Mouse (Mus musculus) liver, embryonic 15.5 days (tissue): Measurements from ENCODE around the gene Uhrf1. TPM values are rescaled to one million over a fixed set of nuclear protein-coding genes. Genes with fewer than 3 reads are reported as not detected.
A peak's percentile ranks its signal among the peaks of the same experiment; 100 is the strongest.

Experiments
- ATAC-seq: fragments of 200-750 bp; cut with Nextera tagmentation; 2 replicates; pipeline ENCODE4 v1.8.0; 2017; ENCODE audit warnings: moderate number of reproducible peaks, mild to moderate bottlenecking, moderate library complexity; ENCODE audit not compliant: insufficient read depth
- H3K27ac ChIP-seq: fragments of 300-500 bp; sonication (generic); replicated peaks from 2 replicates; pipeline ENCODE4 v1.5.1; 2015; ENCODE audit warnings: mild to moderate bottlenecking, inconsistent platforms
- H3K27me3 ChIP-seq: fragments of 300-500 bp; sonication (generic); 2 replicates; pipeline ENCODE4 v1.6.1; 2015; ENCODE audit warnings: mild to moderate bottlenecking, inconsistent platforms
- H3K36me3 ChIP-seq: fragments of 300-500 bp; sonication (generic); replicated peaks from 2 replicates; pipeline ENCODE4 v1.6.1; 2015; ENCODE audit warnings: moderate library complexity, mild to moderate bottlenecking, inconsistent platforms
- H3K4me1 ChIP-seq: fragments of 300-500 bp; sonication (generic); replicated peaks from 2 replicates; pipeline ENCODE4 v1.6.1; 2015; ENCODE audit warnings: inconsistent platforms
- H3K4me2 ChIP-seq: fragments of 300-500 bp; sonication (generic); 2 replicates; pipeline ENCODE4 v1.6.1; 2015; ENCODE audit warnings: moderate library complexity, mild to moderate bottlenecking, inconsistent platforms
- H3K4me3 ChIP-seq: fragments of 300-500 bp; sonication (generic); replicated peaks from 2 replicates; pipeline ENCODE4 v1.5.1; 2015; ENCODE audit warnings: mild to moderate bottlenecking, inconsistent platforms
- H3K9ac ChIP-seq: fragments of 300-500 bp; sonication (generic); 2 replicates; pipeline ENCODE4 v1.6.1; 2015; ENCODE audit warnings: moderate library complexity, mild to moderate bottlenecking, inconsistent platforms
- H3K9me3 ChIP-seq: fragments of 300-500 bp; sonication (generic); replicated peaks from 2 replicates; pipeline ENCODE4 v1.6.1; 2016; ENCODE audit warnings: inconsistent platforms
- WGBS: fragments of 180-500 bp; shearing (Covaris S2); methylation state at CpG from one replicate; pipeline ENCODE4 v1.1.7; 2015; ENCODE audit warnings: mixed read lengths; ENCODE audit not compliant: insufficient replicate concordance; 5-methylcytosine and 5-hydroxymethylcytosine counted together
- polyA plus RNA-seq: library from polyadenylated mRNA; unstranded; fragments of >200 nt; fragmentation: Nextera tagmentation; extraction: Ambion mirVana; gene quantifications from 2 replicates; pipeline ENCODE4 v1.2.1, GENCODE M21; 2015

The Uhrf1 gene
- polyA plus RNA-seq, 1 experiment from 2014 or later, result 96.8 TPM

- Histone ChIP-seq H3K36me3 (peaks cover 5% of the 10 kb centered on the region; the same call in 1 of the 2 replicates), H3K4me3 (no peak overlapping the region), H3K9ac (no peak overlapping the region), H3K4me2 (peak overlapping the region; percentile 40), H3K4me1 (peaks cover 59% of the 10 kb centered on the region), H3K9me3 (no peaks in the 10 kb centered on the region), H3K27me3 (no peaks in the 10 kb centered on the region), H3K27ac (peak overlapping the region; percentile 72)
- peak; percentile 65 for ATAC-seq
Measured at GRCm38 (mm10) chr17:56348586-56348985, 45.5 kb downstream of the Uhrf1 start.

- H3K4me3 ChIP-seq, result no peak overlapping the region
- no peaks in the 10 kb centered on the region for H3K9me3 ChIP-seq
- H3K36me3 ChIP-seq, result peaks cover 19% of the 10 kb centered on the region; the same call in 1 of the 2 replicates
- no peak overlapping the region for H3K9ac ChIP-seq
- H3K4me1 ChIP-seq, result peaks cover 42% of the 10 kb centered on the region
- 0 out of 2 replicates have a peak, but pooled peaks have one; percentile 6 for ATAC-seq
- no peak overlapping the region for H3K4me2 ChIP-seq
- 14% methylated on average over 2 of the region's 2 CpGs for WGBS
- no peaks in the 10 kb centered on the region for H3K27me3 ChIP-seq
- no peak overlapping the region for H3K27ac ChIP-seq
Measured at GRCm38 (mm10) chr17:56350694-56351093, 47.6 kb downstream of the Uhrf1 start.

GRCm38 (mm10) chr17:56356921-56357885, 54.1 kb downstream of the Uhrf1 start:
- peaks cover 23% of the 10 kb centered on the region; the same call in 1 of the 2 replicates for H3K36me3 ChIP-seq
- 0 out of 2 replicates have a peak, but pooled peaks have one; percentile 15 for ATAC-seq
- no peak overlapping the region for H3K27ac ChIP-seq
- 43% methylated on average over 9 of the region's 9 CpGs for WGBS
- H3K4me3 ChIP-seq, result no peak overlapping the region
- no peaks in the 10 kb centered on the region for H3K9me3 ChIP-seq
- no peak overlapping the region for H3K9ac ChIP-seq
- H3K4me2 ChIP-seq, result no peak overlapping the region
- no peaks in the 10 kb centered on the region for H3K27me3 ChIP-seq
- H3K4me1 ChIP-seq, result no peaks in the 10 kb centered on the region

- no peaks in the 10 kb centered on the region for H3K4me1 ChIP-seq
- no peak for ATAC-seq
- WGBS, result 54% methylated on average over 3 of the region's 3 CpGs
Measured at GRCm38 (mm10) chr17:56359183-56359725, 56.1 kb downstream of the Uhrf1 start.

GRCm38 (mm10) chr17:56359864-56360263, 56.7 kb downstream of the Uhrf1 start:
- Histone ChIP-seq H3K4me1 (no peaks in the 10 kb centered on the region), H3K4me3 (no peak overlapping the region), H3K36me3 (peaks cover 9% of the 10 kb centered on the region; the same call in 1 of the 2 replicates), H3K4me2 (no peak overlapping the region), H3K9me3 (no peaks in the 10 kb centered on the region), H3K9ac (no peak overlapping the region), H3K27ac (no peak overlapping the region), H3K27me3 (no peaks in the 10 kb centered on the region)
- ATAC-seq, result no peak
- 69% methylated on average over 1 of the region's 1 CpGs for WGBS

More at GRCm38 (mm10) chr17:56359183-56359725, 56.1 kb downstream of the Uhrf1 start:
- Histone ChIP-seq H3K36me3 (peaks cover 15% of the 10 kb centered on the region; the same call in 1 of the 2 replicates), H3K27ac (no peak overlapping the region), H3K9me3 (no peaks in the 10 kb centered on the region), H3K4me2 (no peak overlapping the region), H3K27me3 (no peaks in the 10 kb centered on the region), H3K9ac (no peak overlapping the region), H3K4me3 (no peak overlapping the region)

GRCm38 (mm10) chr17:56360451-56360850, 57.3 kb downstream of the Uhrf1 start:
- H3K36me3 ChIP-seq, result peaks cover 9% of the 10 kb centered on the region; the same call in 1 of the 2 replicates
- 72% methylated on average over 8 of the region's 8 CpGs for WGBS
- H3K27ac ChIP-seq, result no peak overlapping the region
- H3K9ac ChIP-seq, result no peak overlapping the region
- no peaks in the 10 kb centered on the region for H3K9me3 ChIP-seq
- H3K4me2 ChIP-seq, result no peak overlapping the region
- no peaks in the 10 kb centered on the region for H3K4me1 ChIP-seq
- H3K4me3 ChIP-seq, result no peak overlapping the region
- H3K27me3 ChIP-seq, result no peaks in the 10 kb centered on the region
- no peak for ATAC-seq

- Histone ChIP-seq H3K9me3 (no peaks in the 10 kb centered on the region), H3K4me3 (no peak overlapping the region), H3K9ac (no peak overlapping the region), H3K4me2 (no peak overlapping the region), H3K36me3 (0 out of 2 replicates have a peak, but pooled peaks cover 3% of the 10 kb centered on the region), H3K4me1 (0 out of 2 replicates have a peak, but pooled peaks cover 4% of the 10 kb centered on the region), H3K27ac (no peak overlapping the region), H3K27me3 (no peaks in the 10 kb centered on the region)
- no peak for ATAC-seq
- WGBS, result 67% methylated on average over 2 of the region's 2 CpGs
Measured at GRCm38 (mm10) chr17:56361542-56361941, 58.4 kb downstream of the Uhrf1 start.

GRCm38 (mm10) chr17:56365791-56366673, 62.9 kb downstream of the Uhrf1 start:
- H3K36me3 ChIP-seq, result peaks cover 5% of the 10 kb centered on the region; the same call in 1 of the 2 replicates
- no peak overlapping the region for H3K9ac ChIP-seq
- H3K27ac ChIP-seq, result no peak overlapping the region
- 43% methylated on average over 7 of the region's 7 CpGs for WGBS
- ATAC-seq, result no peak
- no peak overlapping the region for H3K4me2 ChIP-seq
- 0 out of 2 replicates have a peak, but pooled peaks cover 4% of the 10 kb centered on the region for H3K4me1 ChIP-seq
- H3K27me3 ChIP-seq, result no peaks in the 10 kb centered on the region
- no peak overlapping the region for H3K4me3 ChIP-seq
- H3K9me3 ChIP-seq, result no peaks in the 10 kb centered on the region

- Histone ChIP-seq H3K27ac (no peak overlapping the region), H3K4me2 (no peak overlapping the region), H3K4me1 (peaks cover 12% of the 10 kb centered on the region; the same call in 1 of the 2 replicates), H3K36me3 (peaks cover 5% of the 10 kb centered on the region; the same call in 1 of the 2 replicates), H3K27me3 (no peaks in the 10 kb centered on the region), H3K9me3 (no peaks in the 10 kb centered on the region), H3K9ac (no peak overlapping the region), H3K4me3 (no peak overlapping the region)
- no peak for ATAC-seq
- WGBS, result 85% methylated on average over 6 of the region's 6 CpGs
Measured at GRCm38 (mm10) chr17:56368291-56368790, 65.2 kb downstream of the Uhrf1 start.

GRCm38 (mm10) chr17:56370090-56370489, 67.0 kb downstream of the Uhrf1 start:
- ATAC-seq, result no peak
- 73% methylated on average over 3 of the region's 3 CpGs for WGBS
- Histone ChIP-seq H3K9ac (no peak overlapping the region), H3K9me3 (no peaks in the 10 kb centered on the region), H3K4me2 (no peak overlapping the region), H3K4me1 (peaks cover 13% of the 10 kb centered on the region; the same call in 1 of the 2 replicates), H3K4me3 (no peak overlapping the region), H3K27ac (no peak overlapping the region), H3K27me3 (no peaks in the 10 kb centered on the region), H3K36me3 (peaks cover 5% of the 10 kb centered on the region; the same call in 1 of the 2 replicates)
